Mouse (Mus musculus) hindbrain, embryonic 16.5 days (tissue): ENCODE results near the gene Cacna2d1. TPM values are rescaled to one million over a fixed set of nuclear protein-coding genes. Genes with fewer than 3 reads are reported as not detected.

ENCODE experiments used
- ATAC-seq: fragments of 200-750 bp; cut with Nextera tagmentation; 2 replicates; pipeline ENCODE4 v1.8.0; 2017; ENCODE audit warnings: moderate TSS enrichment, moderate library complexity
- H3K27ac ChIP-seq: fragments of 300-500 bp; sonication (generic); 2 replicates; pipeline ENCODE4 v1.5.1; 2014; ENCODE audit warnings: low read depth, mild to moderate bottlenecking, control low read depth, low read length, moderate library complexity
- H3K27me3 ChIP-seq: fragments of 300-500 bp; sonication (generic); replicated peaks from 2 replicates; pipeline ENCODE4 v1.6.1; 2014; ENCODE audit warnings: low read length; ENCODE audit not compliant: control insufficient read depth, insufficient read depth
- H3K36me3 ChIP-seq: fragments of 300-500 bp; sonication (generic); 2 replicates; pipeline ENCODE4 v1.6.1; 2014; ENCODE audit warnings: mild to moderate bottlenecking, low read length, moderate library complexity, mixed read lengths; ENCODE audit not compliant: control insufficient read depth, insufficient read depth
- H3K4me1 ChIP-seq: fragments of 300-500 bp; sonication (generic); 2 replicates; pipeline ENCODE4 v1.6.1; 2014; ENCODE audit warnings: low read depth, low read length; ENCODE audit not compliant: control insufficient read depth, insufficient read depth
- H3K4me2 ChIP-seq: fragments of 300-500 bp; sonication (generic); 2 replicates; pipeline ENCODE4 v1.6.1; 2014; ENCODE audit warnings: mild to moderate bottlenecking, low read length, control low read depth, moderate library complexity
- H3K4me3 ChIP-seq: fragments of 300-500 bp; sonication (generic); 2 replicates; pipeline ENCODE4 v1.5.1; 2014; ENCODE audit warnings: mild to moderate bottlenecking, low read length, control low read depth, moderate library complexity
- H3K9ac ChIP-seq: fragments of 300-500 bp; sonication (generic); 2 replicates; pipeline ENCODE4 v1.6.1; 2014; ENCODE audit warnings: low read depth, mild to moderate bottlenecking, control low read depth, low read length, moderate library complexity
- H3K9me3 ChIP-seq: fragments of 300-500 bp; sonication (generic); 2 replicates; pipeline ENCODE4 v1.6.1; 2014; ENCODE audit warnings: mild to moderate bottlenecking, low read length, moderate library complexity; ENCODE audit not compliant: control insufficient read depth
- WGBS: fragments of 180-500 bp; shearing (Covaris S2); extraction: QIAGEN DNeasy Blood & Tissue Kit; methylation state at CpG from one replicate; pipeline ENCODE4 v1.1.7; 2014; 5-methylcytosine and 5-hydroxymethylcytosine counted together
- polyA plus RNA-seq: library from polyadenylated mRNA; unstranded; fragments of >200 nt; fragmentation: Nextera tagmentation; extraction: Ambion mirVana; gene quantifications from 2 replicates; pipeline ENCODE4 v1.2.1, GENCODE M21; 2015

Cacna2d1 gene
- polyA plus RNA-seq, 1 experiment from 2014 or later: 30.4 TPM

DNA sequence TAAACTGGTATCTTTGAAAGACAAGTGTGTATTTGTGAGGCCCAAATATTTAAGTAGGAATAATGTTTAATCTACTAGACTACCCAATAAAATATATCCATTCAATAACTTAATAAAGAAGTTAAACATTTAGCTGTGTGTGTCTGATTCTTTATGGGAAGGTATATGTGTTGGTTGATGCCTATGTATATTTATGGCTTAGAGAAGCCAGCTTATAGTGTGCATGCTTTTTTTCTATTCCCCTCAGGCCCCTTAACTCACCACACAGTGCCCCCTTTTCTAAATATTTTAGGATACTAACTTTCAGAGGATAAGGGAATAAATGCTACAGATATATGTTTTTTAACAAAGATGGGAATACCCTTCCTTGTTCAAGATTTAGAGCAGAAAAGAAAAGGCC is 128.8 kb downstream of the Cacna2d1 start:
- ATAC-seq: no peak
- Histone ChIP-seq H3K9me3 (no peaks in the 10 kb centered on the region), H3K4me2 (no peak overlapping the region), H3K4me3 (no peak overlapping the region), H3K27ac (no peak overlapping the region), H3K9ac (no peak overlapping the region), H3K4me1 (peaks cover 3% of the 10 kb centered on the region; the same call in 1 of the 2 replicates), H3K27me3 (no peaks in the 10 kb centered on the region), H3K36me3 (no peaks in the 10 kb centered on the region)

DNA sequence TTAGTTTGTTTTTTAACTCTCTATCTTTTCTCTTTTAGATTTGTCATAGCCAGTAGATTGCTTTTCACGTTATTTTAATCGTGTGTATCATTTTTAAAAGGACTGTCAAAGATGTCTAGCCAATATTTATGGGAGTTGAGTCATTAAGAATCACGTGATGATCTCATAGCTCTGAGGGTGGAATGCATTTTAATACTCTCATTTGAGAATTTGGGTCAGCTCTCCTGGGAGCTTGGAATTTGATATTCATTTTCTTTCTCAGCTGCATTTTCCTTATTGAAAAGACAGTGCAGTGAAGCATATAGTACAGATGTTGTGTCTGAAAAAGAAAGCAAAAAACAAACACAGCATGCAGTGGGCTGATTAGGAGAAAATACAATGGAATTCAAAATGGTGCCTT is 129.5 kb downstream of the Cacna2d1 start:
- 54% methylated on average over 3 of the region's 3 CpGs for WGBS
- H3K4me1 ChIP-seq: peaks cover 3% of the 10 kb centered on the region; the same call in 1 of the 2 replicates
- H3K27ac ChIP-seq: no peak overlapping the region
- H3K4me2 ChIP-seq: no peak overlapping the region
- no peaks in the 10 kb centered on the region for H3K27me3 ChIP-seq
- no peaks in the 10 kb centered on the region for H3K9me3 ChIP-seq
- no peak overlapping the region for H3K9ac ChIP-seq
- no peak overlapping the region for H3K4me3 ChIP-seq
- ATAC-seq: no peak
- no peaks in the 10 kb centered on the region for H3K36me3 ChIP-seq

DNA sequence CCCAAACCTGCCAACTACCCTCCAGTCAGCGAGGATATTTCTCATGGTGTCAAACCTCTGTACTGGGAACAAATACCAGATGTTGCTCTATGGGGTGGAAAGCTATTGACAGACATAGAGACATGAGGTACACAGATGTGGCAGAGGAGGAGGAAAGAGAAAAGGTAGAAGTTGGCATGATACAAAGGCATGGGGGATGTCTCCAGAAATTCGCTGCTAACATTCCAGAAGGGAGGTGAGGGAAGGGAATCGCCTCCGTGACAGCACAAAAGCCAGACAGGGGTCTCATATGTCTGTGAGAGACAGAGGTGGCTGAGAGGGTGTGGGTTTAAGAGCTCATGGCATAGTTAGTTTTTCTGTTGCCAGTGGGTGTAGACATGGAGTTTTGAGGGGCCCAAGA is 131.3 kb downstream of the Cacna2d1 start:
- peaks cover 3% of the 10 kb centered on the region; the same call in 1 of the 2 replicates for H3K4me1 ChIP-seq
- no peaks in the 10 kb centered on the region for H3K27me3 ChIP-seq
- WGBS: 75% methylated on average over 4 of the region's 4 CpGs
- no peaks in the 10 kb centered on the region for H3K9me3 ChIP-seq
- H3K9ac ChIP-seq: no peak overlapping the region
- no peak overlapping the region for H3K4me3 ChIP-seq
- no peaks in the 10 kb centered on the region for H3K36me3 ChIP-seq
- ATAC-seq: no peak
- H3K27ac ChIP-seq: no peak overlapping the region
- no peak overlapping the region for H3K4me2 ChIP-seq

DNA sequence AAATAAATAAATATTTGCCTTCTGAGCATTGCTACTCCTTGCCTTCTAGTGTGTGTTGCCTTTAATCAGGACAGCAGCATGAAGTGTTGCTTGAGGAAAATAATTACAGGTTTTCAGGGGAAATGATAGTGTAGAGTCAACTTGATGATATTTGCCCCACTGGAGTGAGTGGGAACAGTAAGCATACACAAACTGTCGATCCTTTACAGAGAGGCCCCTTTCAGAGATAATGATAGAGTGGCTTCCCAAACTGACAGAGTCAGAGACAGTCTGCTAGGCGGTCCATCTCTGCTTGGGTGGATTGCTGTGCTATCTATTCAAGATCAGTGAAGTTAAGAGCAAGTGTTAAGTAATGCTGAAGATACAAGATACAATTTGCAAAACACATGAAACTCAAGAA is 147.8 kb downstream of the Cacna2d1 start:
- Histone ChIP-seq H3K4me3 (no peak overlapping the region), H3K4me2 (no peak overlapping the region), H3K9me3 (no peaks in the 10 kb centered on the region), H3K36me3 (no peaks in the 10 kb centered on the region), H3K27ac (no peak overlapping the region), H3K4me1 (peaks cover 3% of the 10 kb centered on the region; the same call in 1 of the 2 replicates), H3K27me3 (no peaks in the 10 kb centered on the region), H3K9ac (no peak overlapping the region)
- no peak for ATAC-seq
- WGBS: 87% methylated on average over 2 of the region's 2 CpGs

DNA sequence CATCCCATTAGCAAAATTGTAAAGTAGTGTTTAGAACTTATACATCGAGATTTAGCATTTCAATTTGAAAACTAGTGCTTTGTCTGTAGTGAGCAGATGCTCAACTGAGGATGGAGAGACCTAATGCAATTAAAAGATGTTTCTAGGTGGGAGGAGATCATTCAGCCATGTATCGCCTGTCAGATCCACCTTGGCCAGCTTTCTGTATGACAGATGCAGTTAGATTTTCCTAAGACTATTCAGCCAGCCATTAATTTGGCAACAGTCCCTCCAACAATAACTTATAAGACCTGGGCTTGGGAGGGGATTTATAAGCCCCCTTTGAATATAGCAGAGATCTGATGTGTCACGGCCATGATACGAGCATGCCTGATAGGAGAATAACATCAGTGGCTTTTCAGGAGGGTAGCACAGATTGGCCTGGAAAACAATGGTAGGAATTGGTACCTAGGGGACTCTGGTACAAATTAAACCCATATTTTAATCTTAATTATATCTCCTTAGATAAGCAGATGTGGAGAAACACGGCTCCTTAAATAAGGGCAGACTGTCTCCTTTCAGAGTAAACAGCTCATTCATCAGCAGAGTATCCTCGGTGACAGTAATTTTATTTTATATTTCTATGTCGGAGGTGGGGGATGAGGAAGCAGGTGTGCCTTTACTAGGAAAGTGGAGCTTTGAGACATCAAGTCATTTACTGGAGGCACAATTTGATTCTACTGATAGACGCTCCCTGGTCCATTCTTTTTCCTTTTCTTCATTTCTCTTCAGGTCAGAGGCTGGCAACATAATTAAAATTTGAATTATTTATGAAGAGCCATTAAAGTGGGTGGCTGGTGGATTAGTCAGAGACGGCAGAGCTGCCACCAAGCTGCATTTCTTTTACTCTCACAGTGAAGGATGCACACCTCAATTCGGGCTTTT is 152.8 kb downstream of the Cacna2d1 start:
- Histone ChIP-seq H3K27ac (peak overlapping the region; percentile 72), H3K4me2 (no peak overlapping the region; the same call in 1 of the 2 replicates), H3K36me3 (no peaks in the 10 kb centered on the region), H3K9me3 (no peaks in the 10 kb centered on the region), H3K4me1 (peaks cover 4% of the 10 kb centered on the region; the same call in 1 of the 2 replicates), H3K27me3 (no peaks in the 10 kb centered on the region), H3K9ac (no peak overlapping the region), H3K4me3 (no peak overlapping the region)
- peak; percentile 88 for ATAC-seq
- 31% methylated on average over 10 of the region's 10 CpGs for WGBS

DNA sequence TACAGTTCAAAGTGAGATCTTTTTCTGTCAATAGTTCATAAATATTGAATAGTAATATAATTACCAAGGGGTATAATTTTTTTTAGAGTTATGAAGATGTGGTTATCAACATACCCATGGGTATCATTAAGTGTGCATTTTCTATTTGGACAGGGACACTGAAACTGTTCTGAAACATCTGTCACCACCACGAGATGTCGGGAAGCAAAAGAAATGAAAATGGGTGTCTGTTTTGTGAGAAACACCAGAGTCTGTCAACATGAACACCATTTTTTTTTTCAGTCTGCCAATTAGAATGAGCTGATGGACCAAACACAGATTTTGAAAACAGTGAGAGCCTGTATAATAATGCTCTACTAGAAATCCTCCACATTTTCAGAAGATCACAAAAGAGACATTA is 153.5 kb downstream of the Cacna2d1 start:
- 0 out of 2 replicates have a peak overlapping the region, but pooled peaks have one; percentile 40 for H3K27ac ChIP-seq
- H3K9me3 ChIP-seq: no peaks in the 10 kb centered on the region
- H3K4me3 ChIP-seq: no peak overlapping the region
- H3K4me1 ChIP-seq: peaks cover 4% of the 10 kb centered on the region; the same call in 1 of the 2 replicates
- ATAC-seq: no peak
- H3K27me3 ChIP-seq: no peaks in the 10 kb centered on the region
- H3K36me3 ChIP-seq: no peaks in the 10 kb centered on the region
- no peak overlapping the region for H3K9ac ChIP-seq
- 29% methylated on average over 2 of the region's 2 CpGs for WGBS
- no peak overlapping the region for H3K4me2 ChIP-seq

DNA sequence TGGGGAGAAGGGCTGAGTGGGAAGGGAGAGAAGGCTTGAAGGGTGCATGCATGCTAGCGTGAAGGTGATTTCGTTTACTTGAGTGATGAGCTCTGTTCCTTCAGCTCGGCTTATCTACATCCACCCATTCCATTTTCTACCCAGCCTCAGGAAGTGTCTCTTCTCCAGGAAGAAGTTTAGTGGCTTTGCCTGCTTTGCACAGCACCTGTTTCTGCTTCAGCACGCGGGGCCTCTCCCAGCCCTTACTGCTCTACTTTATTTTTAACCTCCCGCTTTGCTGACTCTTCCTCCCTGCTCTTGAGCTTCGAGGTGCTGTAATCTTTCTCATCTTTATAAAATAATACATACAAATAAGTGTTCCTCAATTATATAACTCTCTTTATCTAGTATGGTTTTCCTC is 158.0 kb downstream of the Cacna2d1 start:
- Histone ChIP-seq H3K27ac (no peak overlapping the region), H3K4me1 (no peaks in the 10 kb centered on the region), H3K36me3 (no peaks in the 10 kb centered on the region), H3K4me2 (no peak overlapping the region), H3K9ac (no peak overlapping the region), H3K4me3 (no peak overlapping the region), H3K27me3 (no peaks in the 10 kb centered on the region), H3K9me3 (no peaks in the 10 kb centered on the region)
- WGBS: 82% methylated on average over 7 of the region's 7 CpGs
- no peak for ATAC-seq

DNA sequence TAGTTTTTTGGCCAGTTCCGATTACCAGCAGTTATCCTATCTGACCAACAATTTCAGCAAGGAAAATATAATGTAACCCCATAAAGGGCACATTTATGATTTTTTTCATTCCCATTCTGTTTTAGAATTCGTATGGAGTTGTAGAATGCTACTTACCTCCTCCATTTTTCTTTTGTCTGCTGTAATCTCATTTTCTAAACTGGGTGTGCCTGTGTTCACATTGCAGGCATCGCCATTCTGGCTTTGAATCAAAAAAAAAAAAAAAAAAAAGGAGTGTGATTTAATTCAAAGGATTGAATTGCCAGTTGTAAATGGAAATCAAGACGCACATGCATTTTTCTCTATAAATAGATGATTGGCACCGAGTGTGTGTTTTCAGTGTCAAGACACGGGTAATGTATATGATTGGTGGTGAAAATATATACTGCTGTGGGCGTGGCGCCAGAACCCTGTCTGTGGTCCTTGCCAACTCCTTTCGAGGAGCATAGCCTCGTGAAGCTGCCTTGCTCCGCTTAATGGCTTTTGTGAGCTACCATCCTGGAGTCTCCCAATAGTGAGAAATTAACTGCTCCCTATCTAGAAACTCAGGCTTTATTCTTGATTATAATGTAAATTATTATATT is 158.7 kb downstream of the Cacna2d1 start:
- Histone ChIP-seq H3K4me1 (no peaks in the 10 kb centered on the region), H3K4me3 (no peak overlapping the region), H3K27me3 (no peaks in the 10 kb centered on the region), H3K27ac (no peak overlapping the region), H3K4me2 (no peak overlapping the region), H3K9ac (no peak overlapping the region), H3K36me3 (no peaks in the 10 kb centered on the region), H3K9me3 (no peaks in the 10 kb centered on the region)
- WGBS: 62% methylated on average over 11 of the region's 11 CpGs
- peak; percentile 48; the same call in 1 of the 2 replicates for ATAC-seq

DNA sequence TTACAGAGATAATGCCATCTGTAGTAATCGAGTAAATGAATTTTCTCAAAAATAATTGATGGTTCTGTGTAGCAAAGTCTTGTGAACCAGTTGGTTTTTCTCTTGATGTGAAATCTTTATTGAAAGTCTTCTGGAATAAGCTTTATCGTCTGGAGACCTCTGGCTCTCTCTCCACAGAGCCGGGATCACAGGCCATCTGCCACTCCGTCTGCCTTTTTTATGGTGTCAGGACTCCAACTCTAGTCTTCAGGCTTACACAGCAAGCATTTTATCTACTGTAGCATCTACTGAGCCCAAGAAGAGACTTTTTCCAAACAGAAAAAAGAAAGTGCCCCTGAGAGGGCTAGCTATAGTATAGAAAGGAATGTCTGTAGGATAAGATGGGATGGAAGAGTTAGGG is 160.9 kb downstream of the Cacna2d1 start:
- ATAC-seq: peak; percentile 77
- Histone ChIP-seq H3K4me2 (no peak overlapping the region), H3K4me1 (no peaks in the 10 kb centered on the region), H3K4me3 (no peak overlapping the region), H3K27me3 (no peaks in the 10 kb centered on the region), H3K36me3 (no peaks in the 10 kb centered on the region), H3K9ac (no peak overlapping the region), H3K27ac (no peak overlapping the region), H3K9me3 (no peaks in the 10 kb centered on the region)
- WGBS: 52% methylated on average over 4 of the region's 4 CpGs
